Mouse (Mus musculus) small intestine, adult 2 months (tissue): ENCODE measurements around the gene Rnf39.

Experiments used
- CTCF ChIP-seq: fragments of 200-500 bp; IDR thresholded peaks from 2 replicates; pipeline ENCODE4 v1.5.1; 2012; ENCODE audit warnings: low read depth, mild to moderate bottlenecking, control low read depth, inconsistent platforms, low read length, moderate library complexity, mixed read lengths; ENCODE audit not compliant: insufficient replicate concordance, insufficient read length; ENCODE audit errors: extremely low read depth
- POLR2A ChIP-seq: fragments of 200-500 bp; IDR thresholded peaks from 2 replicates; pipeline ENCODE4 v1.6.1; 2012; ENCODE audit warnings: low read depth, mild to moderate bottlenecking, control low read depth, inconsistent platforms, low read length, moderate library complexity

DNA sequence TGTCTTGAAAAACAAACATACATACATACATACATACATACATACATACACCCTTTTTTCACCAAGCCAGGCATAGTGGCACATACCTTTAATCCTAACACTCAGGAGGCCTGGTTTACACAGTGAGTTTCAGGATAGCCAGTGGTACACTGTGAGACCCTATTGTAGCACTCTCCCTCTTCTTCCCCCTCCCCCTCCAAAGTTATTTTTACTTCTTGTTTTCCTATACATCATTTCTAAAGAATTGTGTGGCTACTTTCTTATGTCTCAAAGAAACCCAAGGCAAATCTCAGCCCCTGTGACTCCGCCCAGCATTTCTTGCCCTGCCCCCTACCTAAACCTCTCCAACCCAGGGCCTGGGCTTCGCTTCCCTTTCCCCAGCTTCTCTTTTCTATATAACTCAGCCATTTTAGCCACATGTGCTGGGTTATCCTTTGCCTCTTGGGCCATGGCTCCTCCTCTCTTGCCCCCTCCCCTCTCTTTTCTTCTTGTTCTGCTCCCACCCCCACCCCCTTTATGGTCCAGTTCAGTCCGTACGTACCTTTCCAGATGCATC, 51.1 kb downstream of the Rnf39 start:
- TF ChIP-seq POLR2A (no peak), CTCF (no peak)
